Mouse (Mus musculus) cortical plate, adult 2 months (tissue): ENCODE data around the gene Tfeb.

Experiments
- CTCF ChIP-seq: fragments of 200-500 bp; IDR thresholded peaks from 2 replicates; pipeline ENCODE4 v1.5.1; 2011; ENCODE audit warnings: mild to moderate bottlenecking, control low read depth, low read length; ENCODE audit not compliant: insufficient read depth; ENCODE audit errors: extremely low read depth
- POLR2A ChIP-seq: fragments of 200-500 bp; IDR thresholded peaks from 2 replicates; pipeline ENCODE4 v1.6.1; 2011; ENCODE audit warnings: mild to moderate bottlenecking, low read length, control low read depth; ENCODE audit not compliant: insufficient read depth; ENCODE audit errors: extremely low read depth

GRCm38 (mm10) chr17:47712889-47713571, 23.8 kb upstream of the Tfeb start:
- TF ChIP-seq POLR2A (no peak), CTCF (no peak)
